Mouse (Mus musculus) frontal cortex, adult 2 months (tissue): ENCODE measurements around the gene Ang6. TPM values are rescaled to one million over a fixed set of nuclear protein-coding genes. Genes with fewer than 3 reads are reported as not detected.
"Not testable (repeated sequence)": the region's sequence is repeated elsewhere in the genome, so short reads cannot be mapped to it uniquely, and the experiment has no call there.

Experiments
- DNase-seq, 2 experiments: peaks; one replicate each; pipeline ENCODE4 v3.0.0; 2022; ENCODE audit warnings: low spot score in 1 of 2; ENCODE audit errors: extremely low spot score in 1 of 2
- polyA plus RNA-seq: library from polyadenylated mRNA; depleted of rRNA; stranded (reverse); fragments of >200 nt; gene quantifications from 2 replicates; pipeline ENCODE4 v1.2.3, GENCODE M21; 2012; rRNA removed

The Ang6 gene
- polyA plus RNA-seq, result not detected in 2 replicates

DNA sequence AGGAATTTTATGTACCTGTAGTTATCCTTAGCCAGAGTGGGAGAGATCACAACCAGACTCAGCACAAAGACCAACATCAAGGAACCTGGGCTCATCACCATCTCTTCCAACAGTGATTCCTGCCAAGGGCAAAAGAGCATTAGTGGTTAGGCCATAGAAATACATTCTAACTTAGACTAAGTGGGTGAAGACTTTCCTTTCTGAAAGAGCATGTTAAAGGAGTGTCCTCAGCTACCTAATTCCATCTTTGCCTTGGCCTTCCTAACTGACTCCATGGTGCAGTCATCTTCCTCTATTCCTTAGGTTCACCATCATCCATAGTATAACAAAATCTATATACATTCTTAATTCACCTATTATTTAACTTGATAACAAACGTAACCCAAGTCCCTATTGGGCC is at the start of gene Ang6:
Gene Ang6 (minus strand): TSS at position 101 of the 400 bp plus-strand sequence.
- DNase-seq, result no peak

DNA sequence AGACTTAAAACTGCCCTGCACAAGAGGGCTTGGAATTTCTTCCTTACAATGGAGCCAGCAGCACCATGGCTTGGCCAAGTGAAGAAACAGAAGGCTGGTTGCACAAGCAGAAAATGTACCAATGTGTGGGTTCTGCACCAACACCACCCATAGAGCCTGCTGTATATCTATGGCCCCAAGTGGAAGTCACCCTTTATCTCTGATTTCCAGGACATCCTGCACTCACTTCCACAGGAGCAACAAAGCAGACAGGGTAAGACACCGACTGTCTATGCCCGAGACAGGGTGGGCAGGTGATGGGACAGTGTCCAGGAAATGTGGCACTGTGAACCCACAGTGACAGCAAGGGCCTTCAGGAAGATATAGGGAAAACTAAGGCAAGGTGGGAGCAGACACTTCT is 44.5 kb upstream of the Ang6 start:
- DNase-seq, result not testable (repeated sequence)

DNA sequence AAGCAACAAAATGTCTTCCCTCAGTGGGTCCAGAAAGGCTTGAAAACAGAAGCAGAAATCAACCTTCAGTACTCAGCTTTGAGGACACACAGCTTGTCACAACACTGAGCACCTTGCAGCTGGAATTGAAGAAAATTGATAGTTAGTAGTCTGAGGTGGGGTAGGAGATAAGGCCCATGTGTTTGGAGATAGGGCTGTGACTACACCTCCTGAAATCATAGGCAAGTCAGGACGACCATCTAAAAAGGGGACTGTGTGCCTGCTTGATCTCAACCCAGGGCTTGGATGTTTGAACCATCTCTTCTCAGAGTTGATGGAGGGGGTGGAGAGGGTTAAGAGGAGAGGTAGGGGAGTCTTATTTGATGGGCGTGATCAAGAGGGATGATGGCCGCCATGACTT is 29.8 kb upstream of the Ang6 start:
- DNase-seq, result not testable (repeated sequence)

DNA sequence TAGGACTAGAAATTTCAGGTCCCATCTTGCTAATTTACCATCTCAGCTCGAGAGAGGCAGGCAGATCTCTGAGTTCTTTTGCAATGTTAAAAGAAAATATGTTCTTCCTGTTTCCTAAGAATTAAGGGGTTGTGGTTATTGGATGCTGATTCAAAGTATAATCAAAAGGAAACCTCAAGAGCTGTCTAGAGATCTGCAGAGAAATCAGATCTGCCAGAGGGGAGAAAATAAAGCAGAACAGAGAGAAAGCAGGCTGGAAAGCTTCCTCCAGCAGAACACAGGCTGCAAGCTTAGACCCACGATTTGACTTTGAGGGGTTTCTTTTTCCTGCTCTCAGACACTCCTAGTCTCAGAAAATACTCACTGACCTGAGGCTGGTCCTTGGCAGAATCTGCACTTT is 7.6 kb upstream of the Ang6 start:
- not testable (repeated sequence) for DNase-seq

DNA sequence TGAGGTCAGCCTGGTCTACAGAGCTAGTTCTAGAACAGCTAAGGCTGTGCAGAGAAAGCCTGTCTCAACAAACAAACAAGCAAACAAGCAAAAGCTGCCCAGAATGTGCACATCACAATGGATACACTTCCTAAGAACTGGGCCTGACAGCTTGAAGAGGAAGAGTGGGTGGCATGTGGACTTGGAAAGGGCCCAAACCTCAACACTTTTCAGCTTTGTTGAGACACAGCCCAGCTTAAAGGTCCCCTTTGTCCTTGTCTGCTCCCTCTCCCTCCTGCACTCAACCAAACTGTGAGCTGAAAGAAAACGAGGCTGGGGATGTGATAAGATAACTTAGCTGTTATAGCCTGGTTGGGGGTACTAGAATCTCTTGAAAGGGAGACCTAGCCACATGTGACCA is 6.0 kb upstream of the Ang6 start:
- DNase-seq, result not testable (repeated sequence)

DNA sequence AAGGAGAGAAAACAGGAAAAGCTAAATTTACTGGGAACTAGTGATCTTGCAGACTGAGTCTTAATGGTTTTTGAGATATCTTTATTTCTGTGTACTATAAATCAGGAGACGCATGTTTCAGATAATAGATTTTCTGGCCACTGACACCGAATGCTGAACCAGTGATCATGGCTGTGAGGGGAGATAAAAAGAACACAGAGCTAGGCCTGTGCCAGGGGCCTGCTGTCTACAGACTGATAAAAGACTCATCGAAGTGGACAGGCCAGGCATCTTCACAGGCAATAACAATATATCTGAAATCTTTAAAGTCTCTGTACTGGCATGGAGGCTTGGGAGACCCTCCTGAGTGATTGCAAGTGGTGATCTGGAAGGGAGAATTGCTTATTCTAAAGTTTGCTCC is 469 bp downstream of the Ang6 start:
- no peak for DNase-seq

DNA sequence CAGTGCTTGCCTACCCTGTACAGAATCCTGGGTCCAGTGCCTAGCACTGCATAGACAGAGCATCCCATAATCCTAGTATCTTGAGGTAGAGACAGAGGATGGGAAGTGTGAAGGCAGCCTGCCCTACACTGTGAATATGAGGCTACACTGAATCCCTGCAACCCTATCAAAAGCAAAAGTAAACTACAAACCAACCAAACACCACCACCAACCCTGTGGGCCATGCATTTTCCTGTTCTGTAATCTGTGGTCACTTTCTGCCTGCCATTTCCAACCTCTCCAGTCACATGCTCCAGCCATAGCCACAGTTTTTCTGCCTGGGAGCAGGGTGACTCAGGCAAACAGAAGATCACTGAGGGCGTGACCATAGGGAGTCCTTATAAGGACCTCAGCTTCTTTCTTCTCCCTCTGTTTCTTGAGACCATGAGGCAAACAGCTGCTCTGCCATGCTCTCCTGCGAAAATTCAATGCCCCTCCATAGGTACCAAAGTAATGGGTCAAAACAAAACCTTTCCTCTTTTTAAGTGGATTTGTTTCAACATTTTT is 3.5 kb downstream of the Ang6 start:
- DNase-seq, result not testable (repeated sequence)

DNA sequence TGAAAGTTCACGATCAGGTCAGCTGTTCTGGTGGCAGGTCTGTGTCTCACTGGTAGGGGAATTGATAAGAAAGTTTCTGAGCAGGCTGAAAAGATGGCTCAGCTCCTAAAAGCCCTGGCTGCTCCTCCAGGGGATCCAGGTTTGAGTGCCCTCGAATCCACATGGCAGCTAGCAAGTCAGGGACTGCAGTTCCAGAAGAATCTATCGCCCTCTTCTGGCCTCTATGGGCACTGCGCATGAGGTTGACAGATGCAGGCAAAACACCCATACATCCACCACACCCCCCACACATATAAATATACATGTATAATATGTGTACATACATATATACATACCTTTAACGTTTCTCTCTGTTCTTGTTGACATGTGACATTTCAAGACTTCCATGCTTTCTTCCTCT is 14.7 kb downstream of the Ang6 start:
- peak; percentile 23 to 89 for DNase-seq

DNA sequence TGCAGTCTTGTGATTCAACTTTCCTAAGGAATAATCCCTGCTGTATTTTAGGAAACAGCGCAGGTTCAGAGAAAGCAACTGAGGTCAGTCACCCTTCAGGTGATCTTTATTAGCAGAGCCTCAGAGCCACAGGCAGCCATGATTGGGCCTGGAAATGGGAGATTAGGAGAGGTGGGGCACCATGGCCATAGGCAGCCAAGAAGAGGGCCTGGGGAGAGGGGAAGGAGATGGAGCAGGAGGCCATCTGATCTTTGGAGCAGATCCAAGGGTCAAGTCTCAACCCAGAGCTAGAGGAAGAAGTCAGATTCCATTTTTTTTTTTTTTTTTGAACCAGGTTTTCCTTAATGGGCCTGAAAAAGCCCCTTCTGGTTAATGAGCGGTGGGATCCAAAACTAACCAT is 15.9 kb downstream of the Ang6 start:
- no peak for DNase-seq

DNA sequence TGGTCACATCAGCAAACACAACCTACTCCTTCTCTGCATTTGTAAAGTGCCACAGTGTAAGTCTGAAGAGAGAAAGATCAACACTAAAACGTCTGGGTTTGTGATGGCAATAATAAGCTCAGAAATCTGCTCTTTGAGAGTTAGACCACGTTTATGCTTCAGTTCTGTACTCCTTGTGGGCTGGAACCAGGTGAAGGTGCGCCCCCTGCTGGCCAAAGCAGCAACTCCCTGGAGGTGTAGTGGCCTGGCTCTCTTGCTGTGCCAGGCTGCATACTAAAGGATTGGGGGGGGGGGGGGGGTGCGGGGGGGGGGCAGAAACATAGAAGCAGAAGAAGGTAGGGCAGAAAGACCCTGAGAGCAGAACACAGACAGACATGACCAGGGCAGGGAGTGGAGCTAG is 18.2 kb downstream of the Ang6 start:
- peak; percentile 3 to 63 for DNase-seq

DNA sequence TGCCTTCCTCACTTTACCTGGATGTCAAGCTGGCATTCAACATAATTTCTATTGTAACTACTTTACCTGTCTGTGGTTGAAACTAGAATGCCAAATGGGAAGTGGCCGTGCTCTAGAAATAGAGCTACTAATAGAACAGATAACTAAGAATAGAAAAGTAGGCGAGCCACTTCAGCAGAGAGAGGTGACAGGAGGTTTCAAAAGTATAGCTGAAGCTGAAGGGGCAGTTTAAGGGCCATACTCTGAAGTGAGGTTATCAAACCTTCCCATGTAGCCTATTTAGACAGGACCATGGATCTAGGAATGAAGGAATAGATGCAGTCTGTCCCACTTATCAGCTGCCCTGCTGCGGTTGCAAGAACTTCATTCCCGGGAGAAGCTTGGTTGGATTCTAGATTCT is 18.6 kb downstream of the Ang6 start:
- DNase-seq, result no peak

DNA sequence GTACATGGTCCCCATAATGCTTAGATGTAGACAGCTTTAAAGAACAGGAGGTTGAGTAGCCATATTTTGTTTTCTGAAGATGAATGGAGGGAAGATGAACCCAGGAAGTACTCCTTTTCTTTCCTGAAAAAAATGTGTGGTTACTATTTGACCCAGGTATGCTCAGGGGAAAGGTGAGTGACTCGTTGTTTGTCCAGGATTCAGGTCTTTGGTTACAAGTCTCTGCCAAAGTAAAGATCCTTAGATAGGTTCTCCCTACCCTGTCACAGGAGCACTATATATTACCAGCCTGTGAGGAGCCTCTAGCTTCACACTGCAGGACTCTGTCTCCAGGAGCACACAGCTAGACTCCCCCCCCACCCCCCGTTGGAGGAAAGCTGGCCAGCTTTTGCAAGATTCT is 45.3 kb downstream of the Ang6 start, which contains the start of gene Ang5:
Gene Ang5 (plus strand): TSS at position 301 of the 400 bp plus-strand sequence.
- not testable (repeated sequence) for DNase-seq

DNA sequence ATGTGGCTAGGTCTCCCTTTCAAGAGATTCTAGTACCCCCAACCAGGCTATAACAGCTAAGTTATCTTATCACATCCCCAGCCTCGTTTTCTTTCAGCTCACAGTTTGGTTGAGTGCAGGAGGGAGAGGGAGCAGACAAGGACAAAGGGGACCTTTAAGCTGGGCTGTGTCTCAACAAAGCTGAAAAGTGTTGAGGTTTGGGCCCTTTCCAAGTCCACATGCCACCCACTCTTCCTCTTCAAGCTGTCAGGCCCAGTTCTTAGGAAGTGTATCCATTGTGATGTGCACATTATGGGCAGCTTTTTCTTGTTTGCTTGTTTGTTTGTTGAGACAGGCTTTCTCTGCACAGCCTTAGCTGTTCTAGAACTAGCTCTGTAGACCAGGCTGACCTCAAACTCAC is 47.0 kb downstream of the Ang6 start:
- not testable (repeated sequence) for DNase-seq

DNA sequence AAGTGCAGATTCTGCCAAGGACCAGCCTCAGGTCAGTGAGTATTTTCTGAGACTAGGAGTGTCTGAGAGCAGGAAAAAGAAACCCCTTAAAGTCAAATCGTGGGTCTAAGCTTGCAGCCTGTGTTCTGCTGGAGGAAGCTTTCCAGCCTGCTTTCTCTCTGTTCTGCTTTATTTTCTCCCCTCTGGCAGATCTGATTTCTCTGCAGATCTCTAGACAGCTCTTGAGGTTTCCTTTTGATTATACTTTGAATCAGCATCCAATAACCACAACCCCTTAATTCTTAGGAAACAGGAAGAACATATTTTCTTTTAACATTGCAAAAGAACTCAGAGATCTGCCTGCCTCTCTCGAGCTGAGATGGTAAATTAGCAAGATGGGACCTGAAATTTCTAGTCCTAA is 48.7 kb downstream of the Ang6 start:
- not testable (repeated sequence) for DNase-seq

Other genes starting within 250 kb of the Ang6 start
- gene Gm8180, start 217.5 kb downstream of the Ang6 start, polyA plus RNA-seq, result not detected in 2 replicates
- gene Ear1, start 126.8 kb downstream of the Ang6 start, polyA plus RNA-seq, result 0.32 and 0.38 TPM in 2 replicates
- gene Ear10, start 78.7 kb downstream of the Ang6 start, polyA plus RNA-seq, result not detected in 2 replicates
- 1.2 and 1.6 TPM in 2 replicates for gene Gm8113, start 76.9 kb downstream of the Ang6 start, polyA plus RNA-seq
- gene Ang5, start 45.2 kb downstream of the Ang6 start, polyA plus RNA-seq, result not detected in 2 replicates
- gene Ear2, start 100.4 kb upstream of the Ang6 start, polyA plus RNA-seq, result 0.44 and 0.68 TPM in 2 replicates
- not detected in 2 replicates for gene Gm3327, start 121.6 kb upstream of the Ang6 start, polyA plus RNA-seq
- not detected in 2 replicates for gene Gm8212, start 195.4 kb upstream of the Ang6 start, polyA plus RNA-seq
- gene 4930503E14Rik, start 211.0 kb upstream of the Ang6 start, polyA plus RNA-seq, result not detected in 2 replicates